Mouse (Mus musculus) thymus, adult 2 months (tissue): ENCODE data around the gene Etl4. TPM values are rescaled to one million over a fixed set of nuclear protein-coding genes. Genes with fewer than 3 reads are reported as not detected.

ENCODE experiments used
- DNase-seq: peaks from one replicate; pipeline ENCODE4 v3.0.0; 2021
- H3K27ac ChIP-seq: fragments of 200-500 bp; 2 replicates; pipeline ENCODE4 v1.5.1; 2012; ENCODE audit warnings: low read length, control low read depth; ENCODE audit not compliant: control insufficient read depth, insufficient read depth
- H3K27me3 ChIP-seq: fragments of 200-500 bp; 2 replicates; pipeline ENCODE4 v1.6.1; 2012; ENCODE audit warnings: mild to moderate bottlenecking, low read length, moderate library complexity, mixed read lengths; ENCODE audit not compliant: control insufficient read depth, insufficient read depth
- H3K36me3 ChIP-seq: fragments of 200-500 bp; 2 replicates; pipeline ENCODE4 v1.6.1; 2012; ENCODE audit warnings: mild to moderate bottlenecking, low read length, moderate library complexity; ENCODE audit not compliant: control insufficient read depth, insufficient read depth
- H3K4me1 ChIP-seq: fragments of 200-500 bp; replicated peaks from 2 replicates; pipeline ENCODE4 v1.6.1; 2012; ENCODE audit warnings: low read length; ENCODE audit not compliant: control insufficient read depth, insufficient read depth
- H3K4me3 ChIP-seq: fragments of 200-500 bp; 2 replicates; pipeline ENCODE4 v1.5.1; 2012; ENCODE audit warnings: mild to moderate bottlenecking, low read length, control low read depth, moderate library complexity; ENCODE audit not compliant: control insufficient read depth, insufficient read depth
- CTCF ChIP-seq: fragments of 200-500 bp; IDR thresholded peaks from 2 replicates; pipeline ENCODE4 v1.5.1; 2012; ENCODE audit warnings: mild to moderate bottlenecking, control low read depth, low read length, moderate library complexity, borderline replicate concordance; ENCODE audit not compliant: control insufficient read depth, poor library complexity, insufficient read depth; ENCODE audit errors: extremely low read depth
- POLR2A ChIP-seq: fragments of 200-500 bp; IDR thresholded peaks from 2 replicates; pipeline ENCODE4 v1.6.1; 2012; ENCODE audit warnings: mild to moderate bottlenecking, low read length, control low read depth, moderate library complexity; ENCODE audit not compliant: control insufficient read depth, poor library complexity, insufficient read depth; ENCODE audit errors: extremely low read depth
- WGBS: fragments of 180-500 bp; shearing (Covaris S2); methylation state at CpG from one replicate; pipeline ENCODE4 v1.1.7; 2018; 5-methylcytosine and 5-hydroxymethylcytosine counted together
- polyA plus RNA-seq: library from polyadenylated mRNA; depleted of rRNA; stranded (reverse); fragments of >200 nt; gene quantifications from 2 replicates; pipeline ENCODE4 v1.2.3, GENCODE M21; 2012

Gene Etl4
- polyA plus RNA-seq, 1 experiment: 9.7 TPM

- no peak for TF ChIP-seq CTCF
- no peak for TF ChIP-seq POLR2A
- Histone ChIP-seq H3K4me3 (no peak overlapping the region), H3K27ac (no peak overlapping the region), H3K4me1 (no peaks in the 10 kb centered on the region), H3K36me3 (no peaks in the 10 kb centered on the region), H3K27me3 (no peaks in the 10 kb centered on the region)
- 87% methylated on average over 2 of the region's 2 CpGs for WGBS
- DNase-seq: no peak
These were observed 524.1 kb downstream of the Etl4 start for GRCm38 (mm10) chr2:20433656-20434055.

GRCm38 (mm10) chr2:20435530-20435929, 526.0 kb downstream of the Etl4 start:
- TF ChIP-seq POLR2A (no peak), CTCF (no peak)
- DNase-seq: no peak
- Histone ChIP-seq H3K4me3 (no peak overlapping the region), H3K27me3 (no peaks in the 10 kb centered on the region), H3K36me3 (no peaks in the 10 kb centered on the region), H3K4me1 (no peaks in the 10 kb centered on the region), H3K27ac (no peak overlapping the region)
- 94% methylated on average over 4 of the region's 4 CpGs for WGBS

DNA sequence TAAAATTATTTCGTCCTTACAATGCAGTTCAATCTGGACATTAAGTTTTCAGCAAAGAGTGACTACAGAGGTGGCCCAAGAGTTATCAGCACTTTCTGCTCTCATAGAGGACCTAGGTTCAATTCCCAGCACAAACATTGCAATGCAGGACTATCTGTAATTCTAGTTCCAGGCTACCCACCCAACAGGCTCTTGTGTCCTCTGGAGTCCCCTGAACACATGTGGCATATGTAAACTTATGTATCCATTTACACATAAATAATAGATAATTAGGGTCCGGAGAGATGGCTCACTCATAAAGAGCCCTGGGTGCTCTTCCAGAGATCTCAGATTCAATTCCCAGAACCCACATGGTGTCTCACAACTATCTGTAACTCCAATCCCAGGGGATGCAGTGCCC, 533.2 kb downstream of the Etl4 start:
- DNase-seq: no peak
- Histone ChIP-seq H3K27me3 (no peaks in the 10 kb centered on the region), H3K27ac (no peak overlapping the region), H3K4me1 (no peaks in the 10 kb centered on the region), H3K36me3 (no peaks in the 10 kb centered on the region), H3K4me3 (no peak overlapping the region)
- no peak for TF ChIP-seq CTCF
- no peak for TF ChIP-seq POLR2A
- 95% methylated on average over 2 of the region's 2 CpGs for WGBS

- Histone ChIP-seq H3K4me1 (no peaks in the 10 kb centered on the region), H3K36me3 (no peaks in the 10 kb centered on the region), H3K27ac (no peak overlapping the region), H3K4me3 (no peak overlapping the region), H3K27me3 (no peaks in the 10 kb centered on the region)
- TF ChIP-seq CTCF (no peak), POLR2A (no peak)
- no peak for DNase-seq
- WGBS: 85% methylated on average over 10 of the region's 10 CpGs
These were observed 534.3 kb downstream of the Etl4 start for GRCm38 (mm10) chr2:20443671-20444440.

DNA sequence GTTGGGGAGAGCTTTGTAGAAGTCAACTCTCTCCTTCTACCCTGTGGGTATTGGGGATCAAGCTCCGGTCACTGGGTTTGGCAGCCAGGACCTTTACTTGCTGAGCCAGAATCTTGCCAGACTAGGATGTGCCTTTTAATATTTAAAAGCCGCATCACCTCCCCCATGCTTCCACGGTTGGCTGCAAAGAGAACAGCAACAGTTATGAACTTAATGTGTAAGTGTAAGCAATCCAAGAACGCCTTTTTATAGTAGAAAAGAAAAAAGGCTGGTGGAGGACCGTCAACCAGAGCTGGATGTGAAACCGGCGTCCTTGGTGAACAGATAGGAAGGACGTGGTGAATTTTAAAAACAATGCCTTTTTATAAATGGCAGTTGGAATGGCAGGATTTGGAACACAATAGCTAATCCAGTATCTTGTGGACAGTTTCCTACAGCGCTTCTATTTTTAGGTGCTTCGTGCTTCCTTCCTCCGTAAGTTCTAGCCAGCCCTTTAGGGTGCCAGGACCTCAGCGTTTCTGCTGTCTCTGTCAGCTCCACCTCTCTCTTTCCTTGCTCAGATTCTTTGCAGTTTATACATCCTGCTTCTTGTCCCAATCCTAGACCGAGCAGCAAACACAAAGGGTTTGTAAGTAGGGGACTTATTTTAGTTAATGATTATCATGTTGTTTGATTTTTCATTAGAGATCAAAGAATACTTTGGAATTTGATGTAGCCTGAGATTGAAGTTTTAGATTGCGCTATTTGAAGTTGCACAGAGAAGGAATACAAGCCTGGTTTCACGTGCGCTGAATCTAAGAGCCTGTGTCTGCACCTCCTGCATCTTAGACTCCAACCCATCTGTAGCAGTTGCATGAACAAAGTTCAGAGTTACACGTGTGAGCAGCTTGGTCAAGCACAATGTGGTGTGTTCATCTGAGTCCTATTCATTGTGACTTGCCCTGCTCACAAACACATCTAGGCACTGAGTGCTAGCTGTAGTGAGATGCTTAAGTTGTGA, 535.9 kb downstream of the Etl4 start:
- 37% methylated on average over 17 of the region's 17 CpGs for WGBS
- Histone ChIP-seq H3K36me3 (no peaks in the 10 kb centered on the region), H3K27me3 (no peaks in the 10 kb centered on the region), H3K4me1 (no peaks in the 10 kb centered on the region), H3K27ac (no peak overlapping the region), H3K4me3 (no peak overlapping the region)
- DNase-seq: no peak
- TF ChIP-seq CTCF: no peak

DNA sequence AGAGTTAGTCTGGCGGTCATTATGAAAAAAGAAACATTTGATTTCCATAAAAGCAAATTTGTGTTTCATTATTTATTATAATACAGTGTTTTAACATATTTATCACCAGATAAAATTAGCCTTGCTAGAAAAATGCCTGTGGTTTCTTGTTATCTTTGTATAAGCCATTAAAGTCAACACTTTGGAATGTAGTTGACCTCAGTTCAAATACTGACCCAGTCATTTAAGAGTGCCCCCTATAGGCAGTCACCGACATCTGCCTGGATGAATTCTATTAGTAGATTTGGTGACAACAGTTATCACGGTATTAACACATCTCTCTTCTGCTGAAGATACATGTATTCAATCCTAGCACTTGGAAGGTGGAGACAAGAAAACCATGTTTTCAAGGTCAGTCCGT, 536.6 kb downstream of the Etl4 start:
- no peak for DNase-seq
- H3K27me3 ChIP-seq: no peaks in the 10 kb centered on the region
- H3K4me1 ChIP-seq: no peaks in the 10 kb centered on the region
- no peak for TF ChIP-seq CTCF
- no peak for TF ChIP-seq POLR2A
- no peaks in the 10 kb centered on the region for H3K36me3 ChIP-seq
- H3K27ac ChIP-seq: no peak overlapping the region
- no peak overlapping the region for H3K4me3 ChIP-seq
- WGBS: 84% methylated on average over 4 of the region's 4 CpGs
